Mouse (Mus musculus) kidney, adult 2 months (tissue): ENCODE measurements around the gene Gbx1.
A peak's percentile ranks its signal among the peaks of the same experiment; 100 is the strongest.

ENCODE experiments used
- CTCF ChIP-seq: fragments of 200-500 bp; conservative IDR thresholded peaks from 2 replicates; pipeline ENCODE4 v1.5.1; 2011; ENCODE audit warnings: low read depth, mild to moderate bottlenecking, control low read depth, low read length, moderate library complexity, mixed read lengths; ENCODE audit not compliant: insufficient read depth, insufficient read length
- POLR2A ChIP-seq: fragments of 200-500 bp; IDR thresholded peaks from one replicate; pipeline ENCODE4 v1.6.1; 2011; ENCODE audit warnings: low read depth, low read length, control low read depth

GRCm38 (mm10) chr5:24510635-24511034, 16.4 kb downstream of the Gbx1 start:
- TF ChIP-seq CTCF (peak; percentile 66), POLR2A (no peak)
